Mouse (Mus musculus) v-Abl transformed pro-B cells (cell line): ENCODE measurements around the gene Krtap19-5.

Source experiments
- in situ Hi-C, 2 experiments: fragments of 400-800 bp; cut with MboI; formaldehyde crosslinking; loops; one replicate each; pipeline ENCODE4 v1.15.1; 2025; ENCODE audit not compliant: unreplicated experiment in 2 of 2

The Krtap19-5 gene

DNA sequence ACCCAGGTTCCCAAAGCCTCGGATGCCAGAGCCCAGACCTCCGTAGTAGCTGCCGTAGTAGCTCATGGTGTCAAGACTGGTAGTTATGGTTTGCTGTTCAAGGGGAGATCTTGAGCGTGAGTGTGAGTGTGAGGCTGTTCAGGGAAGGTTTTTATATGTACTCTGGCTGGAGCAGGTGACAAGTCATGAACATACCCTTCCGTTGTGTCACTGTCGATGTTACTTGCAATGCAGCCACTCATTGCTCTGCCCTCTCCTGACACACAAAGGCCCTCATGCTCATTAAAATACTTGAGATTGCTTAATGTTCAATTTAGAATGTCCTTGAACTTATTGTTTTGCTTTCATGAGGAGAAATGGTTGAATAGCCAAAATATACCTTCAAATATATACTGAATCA lies at the start of gene Krtap19-5:
Gene Krtap19-5, minus strand, starts transcription at position 101 of the 400 bp plus-strand sequence.
- in situ Hi-C loops: no loop called here

DNA sequence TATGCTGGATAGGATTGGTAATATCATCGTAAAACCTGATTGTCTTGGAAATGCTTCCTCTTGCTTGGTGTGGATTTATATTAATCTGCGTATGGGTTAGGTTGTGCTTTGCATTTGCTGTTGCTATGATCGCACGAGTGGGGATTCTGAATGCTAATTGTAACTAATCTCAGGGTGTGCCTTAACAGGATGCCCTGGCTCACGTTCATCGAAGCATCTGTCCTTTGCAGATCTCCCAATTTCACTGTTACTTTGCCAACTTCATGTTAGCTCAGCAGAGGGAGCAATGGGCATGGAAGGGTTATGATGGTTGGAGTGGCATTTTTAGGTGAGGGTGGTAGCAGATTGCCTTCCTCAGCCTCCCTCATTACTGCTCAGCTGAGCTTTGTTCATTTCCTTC lies 44.8 kb upstream of the Krtap19-5 start:
- in situ Hi-C loops: no loop called here

DNA sequence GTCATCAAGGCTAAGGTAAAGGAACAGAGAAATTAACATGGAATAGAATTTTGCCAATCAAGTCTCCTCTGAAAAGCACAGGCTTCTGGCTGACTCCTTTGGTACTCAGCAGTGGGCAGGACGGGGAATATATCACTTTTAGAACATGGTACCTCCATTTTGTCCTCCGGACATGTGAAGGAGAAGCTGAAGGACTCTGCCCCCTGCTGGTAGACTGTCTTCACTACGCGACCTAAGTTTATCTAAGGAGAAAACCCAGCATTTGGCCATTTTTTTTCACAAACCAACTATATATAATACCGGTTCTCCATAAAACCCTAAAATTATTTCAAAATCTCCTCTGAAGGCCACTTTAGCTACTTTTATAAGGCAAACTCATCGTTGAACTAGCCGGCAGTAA lies 42.0 kb upstream of the Krtap19-5 start:
- in situ Hi-C loops: loop anchor here in 1 of 2 experiments (5.0 to 10.0 kb wide), 2 partner anchors 561 to 1093 kb away; no protein-coding TSS in a partner anchor

DNA sequence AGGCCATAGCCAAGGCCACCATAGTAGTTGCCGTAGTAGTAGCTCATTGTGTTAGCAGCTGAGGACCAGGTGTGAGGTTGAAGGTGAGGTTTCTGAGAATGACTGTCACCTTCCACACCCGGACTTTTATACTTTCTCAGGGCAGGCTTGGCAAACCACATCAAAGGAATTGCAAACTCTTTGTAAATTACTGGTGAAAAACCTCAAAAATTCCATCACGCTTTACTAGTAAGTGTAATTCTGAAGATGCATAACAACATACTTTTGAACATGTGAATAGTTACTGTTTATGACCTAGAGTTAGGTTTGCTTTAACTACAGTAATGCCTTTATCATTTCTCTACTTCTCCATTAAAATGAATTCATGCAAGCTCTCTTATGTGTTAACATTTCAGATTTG lies 35.9 kb upstream of the Krtap19-5 start, which contains the start of gene Krtap19-9b:
Gene Krtap19-9b, minus strand, starts transcription at position 101 of the 400 bp plus-strand sequence.
- in situ Hi-C loops: loop anchor here in 1 of 2 experiments (10.0 kb wide), 1 partner anchor 1087 kb away; no protein-coding TSS in a partner anchor

DNA sequence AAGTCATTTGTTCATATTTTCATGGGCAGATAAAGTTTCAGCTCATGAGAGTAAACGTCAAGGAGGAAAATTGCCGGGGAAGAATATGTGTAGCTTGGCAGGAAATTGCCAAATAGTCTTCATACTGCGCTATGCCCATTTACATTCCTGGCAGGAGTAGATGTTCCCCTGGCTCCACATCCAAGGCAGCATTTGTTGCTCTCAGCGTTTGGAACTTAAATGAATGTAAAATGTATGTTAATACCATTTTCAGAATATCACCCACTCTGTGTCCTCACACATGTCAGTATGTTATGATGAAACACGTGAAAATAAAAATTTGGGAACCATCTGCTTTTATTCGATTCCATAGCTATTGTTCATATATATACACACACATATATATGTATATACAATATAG lies 9.4 kb downstream of the Krtap19-5 start:
- in situ Hi-C loops: no loop called here

DNA sequence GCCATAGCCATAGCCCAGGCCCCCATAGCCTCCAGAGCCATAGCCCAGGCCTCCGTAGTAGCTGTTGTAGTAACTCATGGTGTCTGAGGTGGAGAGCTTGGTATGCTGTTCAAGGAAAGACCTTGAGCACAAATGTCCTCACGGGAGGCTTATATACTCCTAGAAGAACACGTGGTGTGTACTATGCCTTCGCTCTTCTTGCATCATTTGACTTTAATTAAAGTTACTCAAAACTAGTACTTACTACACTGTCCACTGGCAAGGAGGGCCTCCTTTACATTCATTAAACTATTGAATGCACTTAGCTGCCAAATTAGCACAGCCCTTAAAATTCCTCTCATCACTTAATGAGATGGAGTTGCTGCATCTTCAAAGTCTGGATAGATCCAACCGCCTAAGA lies 11.3 kb downstream of the Krtap19-5 start, which contains the start of gene Krtap19-4:
Gene Krtap19-4, minus strand, starts transcription at position 101 of the 400 bp plus-strand sequence.
- in situ Hi-C loops: no loop called here

DNA sequence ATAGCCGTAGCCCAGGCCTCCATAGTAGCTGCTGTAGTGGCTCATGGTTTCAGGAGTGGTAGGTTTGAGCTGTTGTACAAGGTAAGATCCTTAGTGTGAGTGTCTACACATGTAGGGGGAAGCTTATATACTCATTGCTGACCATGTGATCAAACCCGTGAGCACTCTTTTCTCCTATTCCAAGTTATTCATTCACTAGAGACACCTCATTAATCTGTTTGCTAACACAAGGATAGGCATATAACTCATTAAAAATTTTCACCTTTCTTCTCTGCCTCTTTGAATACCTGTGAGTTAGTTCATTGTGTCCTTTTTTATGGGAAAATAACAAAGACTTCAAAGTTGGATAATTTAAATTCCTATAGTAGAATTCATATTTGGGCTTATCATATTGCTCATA lies 18.3 kb downstream of the Krtap19-5 start, which contains the start of gene Krtap19-3:
Gene Krtap19-3, minus strand, starts transcription at position 101 of the 400 bp plus-strand sequence.
- in situ Hi-C loops: no loop called here

DNA sequence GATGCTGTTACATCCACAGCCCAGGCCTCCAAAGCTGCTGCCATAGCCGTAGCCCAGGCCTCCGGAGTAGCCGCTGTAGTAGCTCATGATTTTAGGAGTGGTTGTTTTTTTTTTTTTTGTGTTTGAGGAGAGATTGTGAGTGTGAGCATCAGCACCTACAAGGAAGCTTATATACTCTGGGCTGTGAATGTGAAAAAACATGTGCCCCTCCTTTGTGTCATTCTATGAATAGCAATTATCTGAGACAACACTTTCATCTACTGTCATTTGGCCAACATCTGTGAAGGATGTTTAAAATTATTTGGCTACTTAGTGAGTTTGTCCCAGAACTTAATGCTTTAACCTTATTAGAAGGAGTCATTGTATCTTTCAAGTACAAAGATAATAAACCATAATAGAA lies 22.1 kb downstream of the Krtap19-5 start, which contains the start of gene Krtap19-2:
Gene Krtap19-2, minus strand, starts transcription at position 101 of the 400 bp plus-strand sequence.
- in situ Hi-C loops: no loop called here

DNA sequence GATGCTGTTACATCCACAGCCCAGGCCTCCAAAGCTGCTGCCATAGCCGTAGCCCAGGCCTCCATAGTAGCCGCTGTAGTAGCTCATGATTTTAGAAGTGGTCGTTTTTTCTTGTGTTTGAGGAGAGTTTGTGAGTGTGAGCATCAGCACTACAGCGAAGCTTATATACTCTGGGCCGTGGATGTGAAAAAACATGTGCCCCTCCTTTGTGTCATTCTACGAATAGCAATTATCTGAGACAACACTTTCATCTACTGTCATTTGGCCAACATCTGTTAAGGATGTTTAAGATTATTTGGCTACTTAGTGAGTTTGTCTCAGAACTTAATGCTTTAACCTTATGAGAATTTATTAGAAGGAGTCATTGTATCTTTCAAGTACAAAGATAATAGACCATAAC lies 26.9 kb downstream of the Krtap19-5 start, which contains the start of gene Krtap19-1:
Gene Krtap19-1, minus strand, starts transcription at position 101 of the 400 bp plus-strand sequence.
- in situ Hi-C loops: no loop called here

DNA sequence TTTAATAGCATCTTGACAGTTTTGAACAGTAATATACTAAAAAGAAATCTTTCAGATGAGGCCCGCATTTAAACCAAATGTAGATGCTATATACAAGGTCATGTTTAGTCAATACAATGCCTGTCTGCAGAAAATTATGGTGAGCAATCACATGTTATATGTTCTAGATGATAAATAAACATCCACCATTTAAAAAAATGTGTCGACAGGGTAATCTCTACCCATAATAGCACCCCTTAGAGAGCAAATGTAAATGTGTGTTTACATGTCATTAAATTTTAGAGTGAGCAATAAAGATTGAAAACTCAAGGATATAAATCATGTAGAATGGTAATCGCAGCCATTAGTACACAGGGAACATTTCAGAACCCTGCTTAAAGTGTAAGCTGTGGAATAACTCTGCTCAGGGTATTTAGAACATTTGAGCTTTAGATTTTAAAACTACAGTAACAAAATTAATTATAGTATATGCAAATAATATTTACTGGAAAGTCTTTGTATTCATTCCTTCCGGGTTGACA lies 31.3 kb downstream of the Krtap19-5 start:
- in situ Hi-C loops: no loop called here

DNA sequence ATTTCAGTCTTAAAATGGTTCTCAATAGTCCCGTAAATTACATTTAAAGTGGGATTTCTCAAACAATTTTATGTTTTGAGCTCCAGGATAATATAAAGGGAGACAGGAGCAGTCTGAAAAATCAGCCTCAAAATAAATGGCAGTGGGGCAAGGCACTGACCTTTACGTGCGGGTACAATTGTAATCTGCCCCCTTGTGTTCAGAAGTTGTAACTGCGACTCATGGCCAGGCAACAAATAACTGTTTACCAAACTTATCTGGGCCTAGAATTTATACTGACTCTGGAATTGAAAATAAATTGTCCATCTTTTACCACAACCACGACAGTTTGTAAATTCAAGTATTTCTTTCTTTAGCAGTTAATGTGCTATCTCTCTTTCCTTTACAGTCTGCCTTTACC lies 44.8 kb downstream of the Krtap19-5 start:
- in situ Hi-C loops: no loop called here

DNA sequence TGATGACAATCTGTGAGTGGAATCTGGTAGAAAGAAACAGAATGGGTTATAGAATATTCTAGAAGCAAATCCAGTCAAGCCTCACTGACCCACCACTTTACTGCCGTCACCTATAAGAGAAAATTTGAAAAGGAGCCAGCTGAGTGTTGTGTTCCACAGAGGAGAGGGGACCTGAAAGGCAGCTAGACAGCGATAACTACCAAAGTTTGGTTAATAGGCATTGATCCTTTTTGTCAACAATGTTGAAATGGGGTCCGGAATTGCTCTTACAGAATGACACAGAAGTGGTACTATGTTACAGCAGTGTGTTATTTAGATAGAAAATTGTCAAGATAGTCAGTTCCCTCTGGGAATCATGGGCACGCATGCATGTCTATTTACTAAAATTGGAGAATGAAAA lies 47.7 kb downstream of the Krtap19-5 start:
- in situ Hi-C loops: loop anchor here (10.0 to 25.0 kb wide), 5 partner anchors 454 to 1339 kb away; no protein-coding TSS in a partner anchor

DNA sequence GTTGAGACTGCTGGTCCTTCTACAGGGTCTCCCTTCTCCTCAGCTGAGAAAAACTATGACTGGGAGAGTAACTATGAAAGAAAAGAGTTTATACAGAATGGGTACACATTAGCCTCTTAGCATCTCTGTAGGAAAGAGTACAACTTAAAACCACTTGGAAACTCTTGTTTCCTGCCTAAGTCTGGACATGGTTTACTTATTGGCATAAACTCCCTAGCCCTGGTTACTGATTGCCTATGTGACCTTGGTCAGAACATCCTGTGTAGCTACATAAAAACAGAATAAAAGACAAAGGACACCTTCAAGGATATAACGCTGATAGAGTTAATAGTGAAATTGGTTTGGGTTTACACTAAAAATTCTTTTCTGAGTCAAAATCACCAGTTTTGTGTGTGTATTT lies 48.9 kb downstream of the Krtap19-5 start:
- in situ Hi-C loops: loop anchor here (10.0 to 25.0 kb wide), 5 partner anchors 453 to 1340 kb away; no protein-coding TSS in a partner anchor
